Mouse (Mus musculus) brain, embryonic 14.5 days (tissue): ENCODE results near the gene Stam2.

ENCODE experiments used
- CTCF ChIP-seq: fragments of 200-500 bp; IDR thresholded peaks from 2 replicates; pipeline ENCODE4 v1.5.1; 2012; ENCODE audit warnings: inconsistent platforms, mild to moderate bottlenecking, moderate library complexity, borderline replicate concordance; ENCODE audit not compliant: insufficient read depth, insufficient read length; ENCODE audit errors: extremely low read depth
- POLR2A ChIP-seq: fragments of 200-500 bp; IDR thresholded peaks from 2 replicates; pipeline ENCODE4 v1.6.1; 2012; ENCODE audit warnings: mild to moderate bottlenecking, inconsistent platforms, borderline replicate concordance; ENCODE audit not compliant: poor library complexity, insufficient read depth, insufficient read length, severe bottlenecking; ENCODE audit errors: extremely low read depth

- TF ChIP-seq CTCF (peak; percentile 48; the same call in 1 of the 2 replicates), POLR2A (no peak)
Observed at GRCm38 (mm10) chr2:52756691-52757090, 14.6 kb upstream of the Stam2 start.
